Mouse (Mus musculus) heart, embryonic 14.5 days (tissue): ENCODE data around the gene Aldh16a1. TPM values are rescaled to one million over a fixed set of nuclear protein-coding genes. Genes with fewer than 3 reads are reported as not detected.
"Not testable (repeated sequence)": the region's sequence is repeated elsewhere in the genome, so short reads cannot be mapped to it uniquely, and the experiment has no call there.

Experiments
- ATAC-seq: fragments of 200-750 bp; cut with Nextera tagmentation; 2 replicates; pipeline ENCODE4 v1.8.0; 2017; ENCODE audit warnings: low read depth, moderate TSS enrichment; ENCODE audit not compliant: insufficient number of reproducible peaks, insufficient read depth, low FRiP score
- H3K27ac ChIP-seq, 2 experiments: fragments of 200-500 bp in 1 of 2; fragments of 300-500 bp in 1 of 2; sonication (generic) in 1 of 2; replicated peaks in 1 of 2; 2 replicates each; pipeline ENCODE4 v1.5.1; 2012 to 2014; ENCODE audit warnings: low read depth in 2 of 2, low read length in 2 of 2, control low read depth in 1 of 2, mild to moderate bottlenecking in 1 of 2, mixed read lengths in 1 of 2; ENCODE audit not compliant: control insufficient read depth in 1 of 2, insufficient read depth in 1 of 2
- H3K27me3 ChIP-seq: fragments of 300-500 bp; sonication (generic); 2 replicates; pipeline ENCODE4 v1.6.1; 2014; ENCODE audit warnings: mild to moderate bottlenecking, low read length, control low read depth; ENCODE audit not compliant: control insufficient read depth, insufficient read depth
- H3K36me3 ChIP-seq: fragments of 300-500 bp; sonication (generic); 2 replicates; pipeline ENCODE4 v1.6.1; 2014; ENCODE audit warnings: mild to moderate bottlenecking, control low read depth, low read length, mixed read lengths; ENCODE audit not compliant: control insufficient read depth, insufficient read depth
- H3K4me1 ChIP-seq, 2 experiments: fragments of 200-500 bp in 1 of 2; fragments of 300-500 bp in 1 of 2; sonication (generic) in 1 of 2; 2 replicates each; pipeline ENCODE4 v1.6.1; 2012 to 2014; ENCODE audit warnings: low read length in 2 of 2, control low read depth in 1 of 2, mixed read lengths in 1 of 2; ENCODE audit not compliant: control insufficient read depth in 2 of 2, insufficient read depth in 2 of 2
- H3K4me2 ChIP-seq: fragments of 300-500 bp; sonication (generic); 2 replicates; pipeline ENCODE4 v1.6.1; 2014; ENCODE audit warnings: mild to moderate bottlenecking, low read length
- H3K4me3 ChIP-seq, 2 experiments: fragments of 200-500 bp in 1 of 2; fragments of 300-500 bp in 1 of 2; sonication (generic) in 1 of 2; 2 replicates each; pipeline ENCODE4 v1.5.1; 2012 to 2014; ENCODE audit warnings: low read length in 2 of 2, mild to moderate bottlenecking in 2 of 2, control low read depth in 1 of 2, low read depth in 1 of 2, moderate library complexity in 1 of 2; ENCODE audit not compliant: control insufficient read depth in 1 of 2, insufficient read depth in 1 of 2
- H3K9ac ChIP-seq: fragments of 300-500 bp; sonication (generic); 2 replicates; pipeline ENCODE4 v1.6.1; 2014; ENCODE audit warnings: mild to moderate bottlenecking, low read length
- H3K9me3 ChIP-seq: fragments of 300-500 bp; sonication (generic); 2 replicates; pipeline ENCODE4 v1.6.1; 2016; ENCODE audit warnings: low read length, control low read depth; ENCODE audit not compliant: control insufficient read depth
- WGBS: fragments of 180-500 bp; shearing (Covaris S2); extraction: QIAGEN DNeasy Blood & Tissue Kit; methylation state at CpG from one replicate; pipeline ENCODE4 v1.1.7; 2014; 5-methylcytosine and 5-hydroxymethylcytosine counted together
- polyA plus RNA-seq: library from polyadenylated mRNA; unstranded; fragments of >200 nt; fragmentation: Nextera tagmentation; extraction: Ambion mirVana; gene quantifications from 2 replicates; pipeline ENCODE4 v1.2.1, GENCODE M21; 2014

The Aldh16a1 gene
- polyA plus RNA-seq, 1 experiment from 2014 or later = 31.2 TPM

DNA sequence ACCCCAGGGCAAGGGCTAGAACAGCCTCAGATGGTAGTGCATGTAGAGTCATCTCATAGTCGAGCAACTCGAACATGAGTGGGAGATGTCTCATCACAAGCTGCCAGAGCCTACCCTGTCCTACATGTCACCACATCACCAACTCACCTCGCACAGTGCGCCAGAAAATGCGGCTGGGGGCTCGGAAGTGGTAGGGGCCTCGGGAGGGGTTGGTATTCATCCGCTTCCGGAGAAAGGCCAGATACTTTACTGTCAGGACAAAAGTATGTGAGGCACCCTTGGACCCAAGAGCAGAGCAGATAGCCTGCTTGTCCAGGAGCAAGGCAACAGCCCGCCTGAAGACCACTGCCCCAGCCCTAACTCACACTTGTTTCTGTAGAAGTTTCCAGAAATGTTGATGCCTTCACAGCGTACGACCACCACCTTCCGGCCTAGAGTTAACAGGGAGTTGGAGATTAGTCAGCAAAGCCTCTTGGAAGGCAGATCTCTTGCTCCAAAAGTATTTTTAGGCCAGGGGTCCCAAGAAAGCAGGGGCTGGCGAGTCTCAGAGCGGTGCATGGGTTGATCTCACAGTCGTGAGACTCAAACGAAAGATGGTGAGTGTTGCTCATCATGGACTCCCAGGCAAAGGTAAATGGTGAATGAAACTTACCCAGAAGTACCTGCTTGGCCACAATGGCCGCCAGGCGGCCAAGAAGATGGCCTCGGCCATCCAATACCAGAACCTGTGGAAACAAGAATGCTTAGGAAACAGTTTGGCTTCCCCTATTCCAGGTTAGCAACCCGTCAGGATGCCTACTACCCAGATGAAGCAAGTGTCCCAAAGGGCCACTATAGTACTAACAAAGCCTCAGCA lies 27.3 kb downstream of the Aldh16a1 start:
- 23% methylated on average over 21 of the region's 21 CpGs for WGBS
- H3K36me3 ChIP-seq = peaks cover 42% of the 10 kb centered on the region
- peak overlapping the region; percentile 99 for H3K9ac ChIP-seq
- peaks cover 24 to 37% of the 10 kb centered on the region in 2 experiments for H3K4me1 ChIP-seq
- no peak for ATAC-seq
- no peaks in the 10 kb centered on the region for H3K27me3 ChIP-seq
- H3K4me2 ChIP-seq = peak overlapping the region; percentile 92
- peak overlapping the region; percentile 84 to 91 for H3K27ac ChIP-seq
- peak overlapping the region; percentile 65 to 93 for H3K4me3 ChIP-seq
- H3K9me3 ChIP-seq = no peaks in the 10 kb centered on the region

DNA sequence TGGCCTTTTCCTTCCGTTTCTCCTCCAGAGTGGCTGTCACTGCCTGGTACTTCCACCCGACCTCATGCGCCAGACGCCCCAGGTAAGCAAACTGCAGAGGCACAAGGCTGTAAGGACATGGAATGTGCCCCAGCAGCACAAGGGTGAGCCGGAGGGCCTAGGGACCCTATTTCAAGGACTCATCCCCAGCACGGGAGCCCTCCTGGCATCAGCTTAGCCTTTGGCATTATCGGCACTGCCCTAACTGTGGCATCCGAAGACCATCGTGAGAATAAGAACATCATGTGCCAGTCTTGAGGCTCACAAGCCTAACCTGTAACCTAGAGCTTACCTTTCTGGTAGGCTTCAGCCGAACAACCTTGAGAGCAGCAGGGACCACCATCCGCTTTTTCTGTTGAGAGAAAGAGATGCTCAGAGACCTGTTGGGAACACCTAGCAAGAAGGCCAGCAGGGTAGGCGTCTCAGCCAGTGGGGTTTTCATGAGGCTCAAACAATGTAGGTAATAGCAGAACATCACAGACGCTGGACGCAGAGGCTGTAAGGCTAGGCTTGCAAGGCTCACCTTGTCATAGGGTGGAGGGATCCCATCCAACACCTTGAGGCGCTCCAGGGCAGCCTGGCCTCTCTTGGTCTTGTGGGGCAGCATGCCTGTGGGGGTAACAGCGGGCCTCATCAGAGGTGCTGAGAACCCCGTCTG lies 28.1 kb downstream of the Aldh16a1 start:
- peak overlapping the region; percentile 65 to 93 for H3K4me3 ChIP-seq
- 74% methylated on average over 17 of the region's 17 CpGs for WGBS
- H3K4me1 ChIP-seq = peaks cover 24 to 40% of the 10 kb centered on the region in 2 experiments
- H3K9ac ChIP-seq = peak overlapping the region; percentile 99
- peak overlapping the region; percentile 92 for H3K4me2 ChIP-seq
- H3K27ac ChIP-seq = peak overlapping the region; percentile 84 to 91; a peak in 3 of 4 replicates
- H3K36me3 ChIP-seq = peaks cover 49% of the 10 kb centered on the region
- ATAC-seq = no peak
- H3K27me3 ChIP-seq = no peaks in the 10 kb centered on the region
- no peaks in the 10 kb centered on the region for H3K9me3 ChIP-seq

DNA sequence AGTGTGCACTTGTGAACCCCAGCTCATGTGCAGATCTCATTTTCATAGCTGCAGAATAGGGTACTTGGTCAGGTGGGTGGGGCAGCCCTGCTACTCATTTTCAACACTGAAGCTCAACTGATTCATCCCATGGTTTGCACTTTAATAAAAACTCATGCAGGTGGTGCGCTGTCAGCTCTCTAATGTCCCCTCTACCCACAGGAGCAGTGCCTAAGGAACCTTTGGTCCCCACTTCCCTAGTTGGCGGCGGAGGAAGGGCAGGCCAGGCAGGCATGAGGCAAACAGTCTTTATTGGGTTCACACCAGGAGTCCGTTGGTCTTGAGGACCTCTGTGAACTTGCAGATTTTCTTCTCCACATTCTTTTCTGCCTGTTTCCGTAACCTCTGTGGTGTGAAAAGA lies 28.7 kb downstream of the Aldh16a1 start:
- H3K4me1 ChIP-seq = peaks cover 24 to 40% of the 10 kb centered on the region in 2 experiments
- 70% methylated on average over 5 of the region's 5 CpGs for WGBS

DNA sequence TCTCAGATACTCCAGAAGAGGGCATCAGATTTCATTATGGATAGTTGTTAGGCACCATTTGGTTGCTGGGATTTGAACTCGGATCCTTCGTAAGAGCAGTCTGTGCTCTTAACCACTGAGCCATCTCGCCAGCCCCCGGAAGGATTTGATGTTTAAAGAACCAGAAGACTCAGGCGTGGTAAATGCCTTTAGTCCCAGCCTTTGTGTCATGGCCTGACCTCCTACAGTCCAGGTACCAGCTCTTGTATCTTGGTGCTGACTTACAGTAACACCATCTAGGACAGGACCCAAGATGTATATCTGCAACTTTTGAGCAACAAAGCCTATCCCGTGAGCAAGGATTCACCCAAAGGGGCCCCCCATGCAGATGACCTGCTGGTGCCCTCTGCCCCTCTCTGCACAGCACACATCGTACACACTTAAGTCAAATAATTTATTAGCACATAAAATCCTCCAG lies 29.2 kb downstream of the Aldh16a1 start:
- H3K4me2 ChIP-seq = peak overlapping the region; percentile 47
- H3K27ac ChIP-seq = peak overlapping the region; percentile 5 to 77; a peak in 1 of 4 replicates
- no peaks in the 10 kb centered on the region for H3K9me3 ChIP-seq
- H3K27me3 ChIP-seq = no peaks in the 10 kb centered on the region
- H3K9ac ChIP-seq = no peak overlapping the region
- H3K4me1 ChIP-seq = peaks cover 24 to 40% of the 10 kb centered on the region in 2 experiments
- no peak overlapping the region for H3K4me3 ChIP-seq
- no peak for ATAC-seq
- 29% methylated on average over 7 of the region's 7 CpGs for WGBS
- H3K36me3 ChIP-seq = peaks cover 60% of the 10 kb centered on the region

More for the DNA sequence above, 28.7 kb downstream of the Aldh16a1 start:
- not testable (repeated sequence) for H3K4me2 ChIP-seq, H3K9me3 ChIP-seq, H3K9ac ChIP-seq, H3K27me3 ChIP-seq, H3K4me3 ChIP-seq, ATAC-seq
- peak overlapping the region in 1 of 2 experiments; percentile 77; a peak in 1 of 4 replicates for H3K27ac ChIP-seq
- H3K36me3 ChIP-seq = peaks cover 56% of the 10 kb centered on the region

DNA sequence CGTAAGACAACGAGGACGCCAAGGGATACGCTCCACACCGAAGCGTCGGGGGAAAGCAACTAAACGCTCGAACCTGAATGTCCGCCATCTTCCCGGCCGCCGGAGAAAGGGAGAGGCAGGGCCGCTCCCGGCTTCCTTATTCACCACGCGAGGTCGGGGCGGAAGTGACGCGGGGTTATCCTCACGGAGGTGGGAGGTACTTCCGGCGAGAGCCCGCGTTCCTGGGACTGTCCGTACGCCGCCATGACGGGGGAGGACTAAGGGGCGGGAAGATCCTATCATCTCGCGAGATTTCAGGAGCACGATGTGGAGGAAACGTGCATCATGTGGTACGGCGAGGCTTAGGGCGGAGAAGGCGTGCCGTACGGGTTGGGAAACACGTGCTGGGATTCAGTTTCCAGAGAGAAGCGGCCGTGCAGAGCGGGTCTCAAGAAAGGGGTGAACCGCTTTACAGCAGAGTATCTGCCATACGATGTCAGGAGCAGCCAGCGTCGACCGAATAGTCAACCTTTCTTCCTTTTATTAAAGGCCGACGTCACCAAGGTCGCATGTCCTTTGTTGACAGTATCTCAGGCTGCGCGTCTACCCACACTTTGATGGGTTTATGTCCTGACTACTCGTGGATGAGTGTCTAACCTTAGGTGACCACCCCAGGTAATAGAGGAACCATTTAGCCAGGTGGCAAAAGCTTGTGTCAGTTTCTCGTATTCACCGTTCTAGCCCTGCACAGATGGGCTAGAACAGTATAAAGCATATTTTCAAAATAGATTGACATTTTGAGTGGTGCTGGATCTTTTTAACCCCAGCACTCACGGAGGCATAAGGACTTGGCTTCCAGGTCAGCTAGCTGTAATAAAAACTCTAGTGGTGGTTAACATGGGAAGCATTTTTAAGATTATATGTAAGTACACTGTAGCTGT lies 29.9 kb downstream of the Aldh16a1 start, which contains the start of gene Rps11:
TSS of gene Rps11 (minus strand) at position 216 of the 920 bp plus-strand sequence.
- Histone ChIP-seq H3K27me3 (no peaks in the 10 kb centered on the region), H3K4me3 (peak within 1 kb of the TSS; percentile 81 to 89), H3K36me3 (peaks cover 67% of the 10 kb centered on the region), H3K4me2 (peak within 1 kb of the TSS; percentile 71), H3K9ac (peak within 1 kb of the TSS; percentile 99), H3K27ac (peak within 1 kb of the TSS; percentile 85 to 90), H3K4me1 (peaks cover 20 to 36% of the 10 kb centered on the region in 2 experiments), H3K9me3 (no peaks in the 10 kb centered on the region)
- under 1% methylated on average over 59 of the region's 59 CpGs for WGBS
- peak; percentile 81 for ATAC-seq

DNA sequence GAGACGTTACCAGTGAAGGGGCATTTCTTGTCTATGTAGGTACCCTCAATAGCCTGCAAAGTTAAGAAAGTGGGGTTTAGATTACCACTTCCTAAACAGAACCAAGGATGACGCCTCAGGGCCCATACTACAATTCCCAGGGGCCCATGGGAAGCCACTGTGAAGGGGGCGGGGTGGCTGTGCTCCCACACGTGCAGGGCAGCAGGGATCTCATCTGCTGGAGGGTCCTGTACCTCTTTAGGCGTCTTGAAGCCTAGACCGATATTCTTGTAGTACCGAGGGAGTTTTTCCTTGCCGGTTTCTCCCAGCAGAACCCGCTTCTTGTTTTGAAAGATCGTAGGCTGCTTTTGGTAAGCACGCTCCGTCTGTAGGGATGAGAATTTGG lies 31.2 kb downstream of the Aldh16a1 start:
- Histone ChIP-seq H3K9ac (peak overlapping the region; percentile 99), H3K36me3 (peaks cover 78% of the 10 kb centered on the region), H3K4me1 (peaks cover 19 to 33% of the 10 kb centered on the region in 2 experiments), H3K27me3 (no peaks in the 10 kb centered on the region), H3K4me2 (peak overlapping the region; percentile 71), H3K27ac (peak overlapping the region; percentile 81 to 85; a peak in 3 of 4 replicates), H3K4me3 (peak overlapping the region; percentile 81 to 89), H3K9me3 (no peaks in the 10 kb centered on the region)
- WGBS = 21% methylated on average over 12 of the region's 12 CpGs
- ATAC-seq = no peak
